Mouse (Mus musculus): ENCODE results near the gene Tk2. TPM values are rescaled to one million over a fixed set of nuclear protein-coding genes. Genes with fewer than 3 reads are reported as not detected.

The Tk2 gene
- total RNA-seq, 1 experiment from 2014 or later = 44.6 TPM

- ATAC-seq (replicated peaks; ENCODE audit: insufficient number of reproducible peaks, low FRiP score, low TSS enrichment, poor library complexity, severe bottlenecking) = no peak
Observed at GRCm38 (mm10) chr8:104232039-104232438, 16.3 kb downstream of the Tk2 start.

GRCm38 (mm10) chr8:104230377-104230776 lies 18.0 kb downstream of the Tk2 start:
- no peak for ATAC-seq (replicated peaks; ENCODE audit: insufficient number of reproducible peaks, low FRiP score, low TSS enrichment, poor library complexity, severe bottlenecking)

DNA sequence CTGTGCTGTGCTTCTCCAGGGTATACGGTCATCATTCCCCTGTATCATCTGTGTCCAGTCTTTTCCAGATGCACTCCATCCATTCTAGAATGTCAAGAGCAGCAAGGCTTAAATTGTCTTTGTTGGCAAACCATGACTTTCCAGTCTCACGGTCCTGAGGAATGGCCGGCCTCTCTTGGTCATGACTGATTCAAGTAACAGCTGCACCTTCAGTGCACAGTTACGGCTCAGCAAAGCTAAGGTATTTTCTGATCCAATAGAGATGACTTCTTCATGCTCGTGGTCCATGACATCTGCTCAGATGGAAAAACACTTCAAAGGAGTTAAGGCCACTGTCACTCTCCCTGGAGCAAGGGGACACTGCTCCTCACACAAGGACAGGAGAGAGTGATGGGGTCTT lies 21.3 kb downstream of the Tk2 start:
- no peak for ATAC-seq (replicated peaks; ENCODE audit: insufficient number of reproducible peaks, low FRiP score, low TSS enrichment, poor library complexity, severe bottlenecking)

DNA sequence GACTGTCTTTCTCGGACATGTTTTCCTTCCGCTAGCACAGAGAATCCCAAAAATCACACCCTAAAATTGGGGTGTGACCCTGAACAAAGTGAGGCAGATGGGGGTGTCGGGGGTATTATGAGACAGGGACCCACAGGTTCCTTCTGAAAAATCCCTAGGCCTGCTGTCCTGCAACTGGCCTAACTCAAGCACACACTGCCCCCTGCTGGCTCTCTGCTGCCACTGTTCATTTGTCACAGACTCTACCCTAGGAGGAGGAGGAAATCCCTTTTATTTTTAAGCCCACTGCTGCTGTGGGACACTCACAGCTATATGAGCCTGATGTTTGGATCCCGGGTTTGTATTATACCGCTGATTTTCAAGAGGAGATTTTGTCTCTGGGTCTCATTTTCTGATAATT lies 28.6 kb downstream of the Tk2 start:
- peak; percentile 54; the same call in 1 of the 2 replicates for ATAC-seq (replicated peaks; ENCODE audit: insufficient number of reproducible peaks, low FRiP score, low TSS enrichment, poor library complexity, severe bottlenecking)

- ATAC-seq (replicated peaks; ENCODE audit: insufficient number of reproducible peaks, low FRiP score, low TSS enrichment, poor library complexity, severe bottlenecking) = peak; percentile 74
Observed at GRCm38 (mm10) chr8:104219079-104219478, 29.3 kb downstream of the Tk2 start.

DNA sequence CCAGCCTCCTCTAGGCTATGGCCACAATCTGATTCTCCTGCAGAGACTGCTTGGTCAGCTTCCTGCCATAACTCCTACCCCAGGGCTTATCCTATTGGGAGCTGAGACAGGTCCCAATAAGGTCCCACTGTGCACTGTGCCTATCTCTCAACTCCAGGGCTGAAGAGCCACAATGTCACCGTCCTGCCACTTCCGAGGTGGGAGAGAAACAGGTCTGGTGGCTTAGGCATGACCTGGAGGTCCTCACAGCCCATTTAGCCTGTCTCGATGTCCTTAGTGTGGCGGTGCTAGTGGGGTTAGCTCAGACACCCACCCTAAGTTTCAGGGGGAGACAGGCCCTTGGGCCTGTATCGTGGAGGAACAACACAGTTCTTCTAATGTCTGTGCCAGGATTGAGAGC lies 30.8 kb downstream of the Tk2 start:
- ATAC-seq (replicated peaks; ENCODE audit: insufficient number of reproducible peaks, low FRiP score, low TSS enrichment, poor library complexity, severe bottlenecking) = no peak

- ATAC-seq (replicated peaks; ENCODE audit: insufficient number of reproducible peaks, low FRiP score, low TSS enrichment, poor library complexity, severe bottlenecking) = no peak
Observed at GRCm38 (mm10) chr8:104205292-104205691, 43.1 kb downstream of the Tk2 start.

DNA sequence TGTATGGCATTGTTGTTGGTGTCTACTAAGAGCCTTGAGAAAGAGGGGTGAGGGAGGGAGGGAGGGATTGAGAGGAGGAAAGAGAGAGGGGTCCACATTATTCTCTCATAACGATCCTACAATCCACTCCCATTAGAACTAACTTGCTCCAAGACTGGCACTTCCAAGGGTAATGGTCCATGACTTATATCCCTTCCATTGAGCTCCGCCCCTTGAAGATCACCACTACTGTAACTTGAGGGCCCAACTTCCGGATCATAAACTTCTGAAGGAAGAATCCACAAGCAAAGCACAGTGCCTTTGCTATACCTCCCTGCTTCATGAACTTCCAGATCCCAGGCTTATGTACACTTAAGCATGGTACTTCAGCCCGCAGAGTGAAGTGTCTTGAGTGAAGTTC lies 46.0 kb downstream of the Tk2 start:
- ATAC-seq (replicated peaks; ENCODE audit: insufficient number of reproducible peaks, low FRiP score, low TSS enrichment, poor library complexity, severe bottlenecking) = no peak

DNA sequence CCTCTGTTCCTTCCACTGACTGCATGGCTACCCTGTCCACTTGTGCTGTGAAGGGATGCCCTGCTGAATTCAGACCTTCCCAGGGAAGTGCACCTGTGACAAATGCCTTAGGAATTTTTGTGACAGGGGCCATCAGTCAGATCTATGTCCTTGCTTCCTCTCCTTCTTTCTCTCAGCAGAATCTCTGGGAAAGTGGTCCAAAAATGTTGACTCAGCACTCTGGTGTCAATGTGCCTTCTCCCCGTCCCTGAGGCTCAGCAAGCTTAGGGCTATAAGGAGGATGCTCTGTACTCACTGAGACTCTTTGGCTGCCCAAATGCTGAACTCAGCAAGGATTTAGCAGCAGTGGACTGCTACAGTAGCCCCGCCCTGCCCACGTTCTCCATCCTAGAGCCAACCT lies 46.7 kb downstream of the Tk2 start:
- ATAC-seq (replicated peaks; ENCODE audit: insufficient number of reproducible peaks, low FRiP score, low TSS enrichment, poor library complexity, severe bottlenecking) = no peak

- no peak for ATAC-seq (replicated peaks; ENCODE audit: insufficient number of reproducible peaks, low FRiP score, low TSS enrichment, poor library complexity, severe bottlenecking)
Observed at GRCm38 (mm10) chr8:104199802-104200201, 48.6 kb downstream of the Tk2 start.

- no peak for ATAC-seq (replicated peaks; ENCODE audit: insufficient number of reproducible peaks, low FRiP score, low TSS enrichment, poor library complexity, severe bottlenecking)
Observed at GRCm38 (mm10) chr8:104191496-104191895, 56.9 kb downstream of the Tk2 start.

GRCm38 (mm10) chr8:104190777-104191468 lies 57.4 kb downstream of the Tk2 start:
- no peak for ATAC-seq (replicated peaks; ENCODE audit: insufficient number of reproducible peaks, low FRiP score, low TSS enrichment, poor library complexity, severe bottlenecking)

GRCm38 (mm10) chr8:104188459-104188858 lies 59.9 kb downstream of the Tk2 start:
- ATAC-seq (replicated peaks; ENCODE audit: insufficient number of reproducible peaks, low FRiP score, low TSS enrichment, poor library complexity, severe bottlenecking) = no peak

DNA sequence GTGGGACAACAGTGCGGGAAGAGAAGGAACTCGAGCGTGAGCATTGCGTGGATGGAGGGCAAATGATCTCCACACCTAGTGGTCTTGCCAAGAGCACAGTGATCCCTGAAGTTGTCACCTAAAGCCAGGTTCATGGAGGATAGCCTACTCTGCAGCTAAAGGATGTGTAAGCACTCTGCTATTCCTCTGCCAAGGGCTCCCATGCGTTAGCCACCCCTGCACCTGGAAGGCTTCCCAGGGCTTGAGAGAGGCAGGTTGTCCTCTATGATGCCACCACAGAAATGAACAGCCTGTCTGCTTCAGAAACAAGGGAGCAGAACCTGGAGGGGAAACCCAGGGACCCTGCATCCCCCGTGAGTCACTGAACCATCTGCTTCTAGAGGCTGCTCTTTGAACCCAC lies 60.7 kb downstream of the Tk2 start:
- no peak for ATAC-seq (replicated peaks; ENCODE audit: insufficient number of reproducible peaks, low FRiP score, low TSS enrichment, poor library complexity, severe bottlenecking)

DNA sequence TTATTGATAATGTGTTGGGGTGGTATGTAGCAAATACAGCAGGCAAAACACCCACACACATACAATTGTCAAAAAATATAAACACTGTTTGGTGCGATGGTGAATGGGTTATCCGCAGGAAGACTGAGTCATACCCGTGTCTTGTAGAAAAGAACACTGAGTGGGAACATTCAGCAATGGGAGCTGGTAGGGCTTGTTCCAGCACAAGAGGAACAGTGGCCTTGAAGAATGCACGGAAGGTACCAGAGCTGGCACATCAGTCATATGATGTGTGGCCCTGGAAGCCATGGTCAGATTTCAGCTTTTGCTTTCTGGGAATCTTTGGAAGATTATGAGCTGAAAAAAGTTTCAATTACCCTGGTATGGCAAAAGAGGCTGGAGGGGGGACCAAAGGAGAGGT lies 61.5 kb downstream of the Tk2 start:
- no peak for ATAC-seq (replicated peaks; ENCODE audit: insufficient number of reproducible peaks, low FRiP score, low TSS enrichment, poor library complexity, severe bottlenecking)

GRCm38 (mm10) chr8:104184905-104185304 lies 63.5 kb downstream of the Tk2 start:
- no peak for ATAC-seq (replicated peaks; ENCODE audit: insufficient number of reproducible peaks, low FRiP score, low TSS enrichment, poor library complexity, severe bottlenecking)

GRCm38 (mm10) chr8:104177054-104177453 lies 71.3 kb downstream of the Tk2 start:
- ATAC-seq (replicated peaks; ENCODE audit: insufficient number of reproducible peaks, low FRiP score, low TSS enrichment, poor library complexity, severe bottlenecking) = no peak
